Mouse (Mus musculus) heart, adult 2 months (tissue): Measurements from ENCODE around the gene Kcnj5. TPM values are rescaled to one million over a fixed set of nuclear protein-coding genes. Genes with fewer than 3 reads are reported as not detected.

ENCODE experiments used
- DNase-seq, 2 experiments: peaks; one replicate each; pipeline ENCODE4 v3.0.0; 2021
- H3K27ac ChIP-seq: fragments of 200-600 bp; 2 replicates; pipeline ENCODE4 v1.8.1; 2022
- H3K27me3 ChIP-seq: fragments of 200-500 bp; 2 replicates; pipeline ENCODE4 v1.6.1; 2012; ENCODE audit warnings: mild to moderate bottlenecking, low read length, inconsistent platforms, mixed read lengths; ENCODE audit not compliant: control insufficient read depth, insufficient read depth
- H3K36me3 ChIP-seq: fragments of 200-500 bp; 2 replicates; pipeline ENCODE4 v1.6.1; 2012; ENCODE audit warnings: low read length, inconsistent platforms; ENCODE audit not compliant: control insufficient read depth, insufficient read depth
- H3K4me1 ChIP-seq: fragments of 200-500 bp; 2 replicates; pipeline ENCODE4 v1.6.1; 2011; ENCODE audit warnings: low read length; ENCODE audit not compliant: control insufficient read depth, insufficient read depth
- H3K4me3 ChIP-seq: fragments of 200-600 bp; 2 replicates; pipeline ENCODE4 v1.8.1; 2022
- H3K79me2 ChIP-seq: fragments of 200-500 bp; replicated peaks from 2 replicates; pipeline ENCODE4 v1.6.1; 2012; ENCODE audit warnings: mild to moderate bottlenecking, inconsistent platforms, low read length, moderate library complexity, mixed read lengths; ENCODE audit not compliant: control insufficient read depth, insufficient read depth
- H3K9ac ChIP-seq: fragments of 200-500 bp; 2 replicates; pipeline ENCODE4 v1.6.1; 2012; ENCODE audit warnings: low read depth, mild to moderate bottlenecking, control low read depth, inconsistent platforms, low read length, mixed read lengths
- CTCF ChIP-seq: fragments of 200-600 bp; IDR thresholded peaks from 2 replicates; pipeline ENCODE4 v1.8.1; 2022; ENCODE audit warnings: antibody characterized with exemption, mild to moderate bottlenecking, moderate library complexity
- EP300 ChIP-seq: fragments of 200-500 bp; IDR thresholded peaks from 2 replicates; pipeline ENCODE4 v1.6.1; 2011; ENCODE audit warnings: low read depth, low read length, control low read depth; ENCODE audit not compliant: insufficient read depth
- POLR2A ChIP-seq: fragments of 200-500 bp; IDR thresholded peaks from 2 replicates; pipeline ENCODE4 v1.6.1; 2011; ENCODE audit warnings: mild to moderate bottlenecking, low read depth, low read length, control low read depth; ENCODE audit not compliant: insufficient read depth
- WGBS: fragments of 180-500 bp; shearing (Covaris S2); methylation state at CpG from one replicate; pipeline ENCODE4 v1.1.7; 2018; 5-methylcytosine and 5-hydroxymethylcytosine counted together
- intact Hi-C: fragments of 180-260 bp; cut with DNase I; formaldehyde crosslinking; loops from one replicate; pipeline ENCODE4 v1.15.1; 2025
- polyA plus RNA-seq: library from polyadenylated mRNA; depleted of rRNA; stranded (reverse); fragments of >200 nt; gene quantifications from 2 replicates; pipeline ENCODE4 v1.2.3, GENCODE M21; 2012; rRNA removed
- total RNA-seq, 2 experiments: library from RNA; stranded (reverse); gene quantifications; 2 replicates each; pipeline ENCODE4 v1.2.3; 2021

Kcnj5 gene
- total and polyA plus RNA-seq, 3 experiments: 32.3 to 52.4 (median 47.2) TPM

DNA sequence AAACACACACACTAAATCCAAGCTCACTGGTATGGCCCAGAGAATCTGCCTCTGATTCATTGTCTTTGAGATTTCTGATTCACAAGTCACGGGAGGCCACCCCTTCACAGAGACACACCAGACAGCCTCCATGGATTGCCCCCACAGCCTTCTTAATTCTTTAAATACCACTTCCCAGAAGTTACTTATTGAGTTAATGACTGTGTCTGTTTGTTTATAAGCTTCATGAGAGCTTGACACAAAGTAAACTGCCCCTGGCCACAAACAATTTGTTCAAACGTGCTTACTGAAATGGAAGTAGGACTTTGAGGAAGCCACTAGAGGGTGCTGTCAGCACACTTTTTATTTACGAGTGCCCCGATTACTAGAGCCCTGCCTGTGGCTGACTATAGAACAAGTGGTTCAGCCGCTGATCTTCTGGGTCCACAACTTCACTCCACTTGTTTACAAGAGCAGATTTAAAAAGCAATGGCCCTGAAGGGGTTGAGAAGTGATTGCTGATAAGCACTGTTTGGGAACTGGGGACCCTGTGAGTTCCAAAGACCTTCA, 72.2 kb downstream of the Kcnj5 start:
- peak; percentile 50 to 63 for DNase-seq
- WGBS: 17% methylated on average over 5 of the region's 5 CpGs
- H3K9ac ChIP-seq: no peak overlapping the region
- intact Hi-C loops: loop anchor here (1.0 to 5.0 kb wide), 3 partner anchors 78 to 975 kb away; no protein-coding TSS in a partner anchor
- TF ChIP-seq CTCF (peak; percentile 90), POLR2A (no peak), EP300 (0 out of 2 replicates have a peak, but pooled peaks have one; percentile 38)
- H3K79me2 ChIP-seq: no peaks in the 10 kb centered on the region
- no peaks in the 10 kb centered on the region for H3K4me1 ChIP-seq
- H3K36me3 ChIP-seq: no peaks in the 10 kb centered on the region
- no peak overlapping the region for H3K4me3 ChIP-seq
- H3K27ac ChIP-seq: no peak overlapping the region
- no peaks in the 10 kb centered on the region for H3K27me3 ChIP-seq

Other genes with a start within 250 kb of the Kcnj5 start
- gene Arhgap32, start 228.2 kb downstream of the Kcnj5 start, total RNA-seq: 10 to 100 TPM; 18.0 to 20.8 TPM
- 3.2 and 4.1 TPM in 2 replicates for gene Arhgap32, start 228.2 kb downstream of the Kcnj5 start, polyA plus RNA-seq
- gene Kcnj1, start 28.1 kb upstream of the Kcnj5 start, total RNA-seq: not detected
- not detected in 2 replicates for gene Kcnj1, start 28.1 kb upstream of the Kcnj5 start, polyA plus RNA-seq
- gene Fli1, start 198.5 kb upstream of the Kcnj5 start, total RNA-seq: 10 to 100 TPM; 23.5 to 28.2 TPM
- 14.9 and 17.4 TPM in 2 replicates for gene Fli1, start 198.5 kb upstream of the Kcnj5 start, polyA plus RNA-seq